Mouse (Mus musculus) embryonic fibroblast, embryonic 13.5 days (primary cell): ENCODE measurements around the gene Mrpl50.

Experiments
- CTCF ChIP-seq: IDR thresholded peaks from 2 replicates; pipeline ENCODE4 v1.5.1; 2011; ENCODE audit warnings: mild to moderate bottlenecking, control low read depth, low read length, moderate library complexity, borderline replicate concordance; ENCODE audit not compliant: insufficient read depth
- POLR2A ChIP-seq: IDR thresholded peaks from 2 replicates; pipeline ENCODE4 v1.6.1; 2011; ENCODE audit warnings: low read depth, mild to moderate bottlenecking, control low read depth, low read length, moderate library complexity

DNA sequence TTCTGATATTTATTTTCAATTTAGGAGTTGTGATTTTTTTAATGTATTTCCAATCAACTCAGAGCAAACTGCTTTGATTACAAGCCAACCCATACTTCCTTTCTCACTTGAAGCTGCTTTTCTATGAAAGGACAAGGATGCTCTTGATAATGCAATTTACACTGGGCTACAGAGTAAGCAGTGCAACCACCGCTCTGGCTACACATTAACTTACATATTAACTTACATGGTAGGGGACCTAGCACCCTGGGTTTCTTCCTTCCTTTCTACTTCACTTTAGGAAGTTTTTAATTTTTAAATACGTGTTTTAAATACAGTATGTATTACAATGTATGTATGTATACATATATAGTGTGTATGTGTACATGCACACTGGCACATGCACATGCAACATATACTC lies 11.7 kb downstream of the Mrpl50 start:
- TF ChIP-seq CTCF (no peak), POLR2A (no peak)
